Mouse (Mus musculus): Measurements from ENCODE around the gene Acacb.

The Acacb gene

DNA sequence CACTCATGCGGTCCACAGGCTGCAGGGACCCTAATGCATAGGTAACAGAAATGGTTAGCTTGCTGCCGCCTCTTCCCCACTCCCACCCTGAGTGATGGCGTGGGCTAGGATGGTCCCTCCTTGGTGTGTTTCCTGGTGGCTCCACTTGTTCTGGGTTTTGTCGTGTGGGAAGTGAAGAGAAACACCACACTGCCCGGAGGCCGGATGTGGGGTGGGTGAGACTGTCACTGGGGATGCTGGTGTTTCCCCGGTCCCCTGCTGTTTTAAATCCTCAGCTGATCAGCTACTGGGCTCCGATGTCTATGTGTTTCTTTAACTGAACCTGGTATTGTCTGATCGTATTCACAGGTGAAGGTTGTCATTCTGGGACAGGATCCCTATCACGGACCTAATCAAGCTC lies 10.8 kb upstream of the Acacb start:
- DNase-seq (ENCODE audit: low spot score): no peak

DNA sequence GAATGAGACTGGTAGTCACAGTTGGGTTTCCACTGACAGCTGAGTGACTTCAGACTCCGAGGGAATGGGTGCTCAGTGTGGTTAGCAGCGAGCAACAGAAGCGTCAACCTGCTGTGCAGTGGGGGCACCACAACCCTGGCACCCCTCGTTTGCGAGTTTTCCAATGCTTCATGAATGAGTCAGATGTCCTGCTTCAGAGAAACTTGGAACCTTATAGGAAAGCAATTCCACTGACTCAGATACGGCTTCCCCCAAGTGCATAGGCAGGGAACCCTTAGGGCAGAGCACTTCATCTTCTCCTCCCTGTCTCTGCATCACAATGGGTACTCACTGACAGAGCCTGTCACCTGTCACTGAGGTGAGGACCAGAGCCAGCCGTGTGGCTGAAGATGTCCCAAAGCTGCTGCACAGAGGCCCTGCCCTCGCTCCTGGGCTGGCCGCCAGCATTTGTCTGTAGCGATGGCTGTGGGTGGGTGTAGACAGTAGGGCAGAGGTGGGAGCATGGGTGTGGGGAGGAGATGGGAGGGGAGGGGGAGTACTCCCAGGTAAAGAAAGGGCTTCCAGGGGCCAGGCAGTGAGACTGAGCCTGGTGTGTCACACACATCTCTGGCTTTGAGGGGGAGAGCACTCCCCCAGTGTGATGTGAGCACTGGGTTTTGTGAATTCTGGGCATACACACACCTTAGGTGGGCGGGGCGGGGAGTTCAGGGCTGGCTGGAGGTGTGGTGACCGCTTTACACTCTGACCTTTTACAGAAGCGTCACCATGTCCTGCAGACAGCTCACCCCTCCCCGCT lies 8.7 kb upstream of the Acacb start:
- no peak for DNase-seq (ENCODE audit: low spot score)

DNA sequence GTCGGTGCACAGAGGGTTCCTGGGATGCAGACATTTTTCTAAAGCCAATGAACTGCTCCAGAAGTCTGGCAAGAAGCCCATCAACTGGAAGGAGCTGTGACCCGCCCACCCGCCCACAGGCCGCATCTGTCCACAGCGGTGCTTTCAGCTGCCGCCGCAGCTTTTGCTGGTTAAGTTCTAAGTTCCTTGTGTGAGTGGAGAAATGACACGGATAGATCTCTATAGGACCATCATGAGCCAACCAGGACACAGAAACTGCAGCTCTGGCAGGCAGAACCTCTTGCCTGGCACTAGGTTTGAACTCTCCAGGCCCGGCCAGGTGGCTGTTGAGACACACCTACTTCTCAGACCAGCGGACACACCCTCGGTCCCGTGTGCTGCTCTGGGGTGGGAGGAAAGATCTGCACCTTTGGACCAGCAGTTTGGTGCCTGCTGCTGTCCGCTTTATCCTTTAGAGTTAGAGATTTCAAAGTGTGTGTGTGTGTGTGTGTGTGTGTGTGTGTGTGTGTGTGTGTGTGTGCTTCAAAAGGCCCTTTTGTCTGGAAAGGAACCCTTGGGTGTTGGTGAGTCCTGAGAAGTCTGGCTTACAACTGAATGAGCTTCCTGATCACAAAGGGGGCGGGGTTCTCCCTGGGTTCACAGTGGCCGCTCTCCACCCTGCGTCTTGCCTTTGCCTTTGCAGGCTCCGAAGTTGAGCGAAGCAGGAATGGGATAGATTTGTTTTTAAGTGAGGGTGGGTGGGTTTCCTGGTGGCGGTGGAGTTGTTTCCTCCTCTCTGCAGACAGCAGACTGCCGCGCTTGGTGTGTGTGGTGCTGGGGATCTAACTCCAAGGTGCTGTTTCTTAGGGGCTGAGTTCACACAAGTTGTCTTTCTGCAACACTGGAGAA lies 7.8 kb upstream of the Acacb start:
- no peak for DNase-seq (ENCODE audit: low spot score)

DNA sequence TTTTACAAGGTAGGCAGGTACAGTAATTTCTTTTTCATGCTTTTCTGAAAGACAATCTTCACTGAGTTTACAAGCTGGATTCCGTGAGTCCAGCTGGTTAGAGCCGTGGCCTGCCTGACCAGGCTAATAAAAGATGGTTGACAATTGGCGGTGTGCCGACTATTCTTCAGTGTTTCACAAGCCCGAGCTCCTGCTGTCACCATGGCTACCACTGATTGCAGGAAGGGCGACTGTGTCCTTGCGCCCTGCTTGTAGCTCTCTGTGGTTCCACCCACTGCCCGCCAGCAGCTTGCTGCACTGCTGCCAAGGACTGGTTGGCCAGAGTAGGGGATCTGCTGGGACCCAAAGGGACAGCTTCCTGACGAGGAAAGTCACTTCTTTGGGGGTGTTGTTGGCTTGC lies 7.2 kb upstream of the Acacb start:
- DNase-seq (ENCODE audit: low spot score): peak; percentile 74

DNA sequence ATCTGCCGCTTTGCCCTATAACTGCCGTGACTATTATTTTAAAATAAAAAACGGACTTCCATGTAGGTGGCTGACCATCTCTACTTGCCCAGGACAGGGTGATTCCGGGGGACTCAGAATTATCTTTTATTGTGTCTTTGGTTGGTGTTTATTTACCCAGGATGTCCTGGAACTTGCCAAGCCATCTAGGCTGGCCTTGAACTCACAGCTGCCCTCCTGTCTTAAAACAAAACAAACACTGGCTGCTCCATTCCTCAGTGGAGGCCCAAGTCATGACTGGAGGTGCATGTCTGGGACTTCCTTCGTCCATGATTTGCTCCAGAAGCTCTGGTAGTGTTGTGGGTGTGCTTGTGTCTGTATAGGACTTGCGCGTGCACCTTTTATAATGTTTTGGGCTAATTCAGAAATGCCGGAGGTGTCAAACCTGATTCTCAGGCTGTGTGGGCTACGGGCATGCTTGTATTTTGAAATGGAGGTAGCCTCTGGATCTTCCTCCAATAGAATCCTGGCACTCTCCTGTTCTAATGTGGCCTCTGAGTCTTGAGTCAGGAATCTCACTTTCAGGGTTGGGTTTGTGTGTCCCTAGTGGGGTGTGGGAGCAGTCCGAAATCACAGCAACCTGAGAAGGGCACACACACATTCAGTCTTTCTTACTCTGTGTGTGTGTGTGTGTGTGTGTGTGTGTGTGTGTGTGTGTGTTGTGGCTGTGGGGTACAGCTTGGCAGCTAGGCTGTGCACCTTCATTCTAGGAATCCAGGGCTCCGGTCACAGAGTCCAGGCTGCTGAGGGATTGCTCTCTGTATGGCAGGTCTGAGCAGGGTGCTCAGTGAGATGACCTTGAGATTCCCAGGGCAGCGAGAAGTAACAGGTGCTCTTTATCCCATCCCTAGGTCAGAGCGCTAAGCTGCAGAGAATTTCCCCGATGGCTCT lies 973 bp downstream of the Acacb start:
- DNase-seq (ENCODE audit: low spot score): no peak

DNA sequence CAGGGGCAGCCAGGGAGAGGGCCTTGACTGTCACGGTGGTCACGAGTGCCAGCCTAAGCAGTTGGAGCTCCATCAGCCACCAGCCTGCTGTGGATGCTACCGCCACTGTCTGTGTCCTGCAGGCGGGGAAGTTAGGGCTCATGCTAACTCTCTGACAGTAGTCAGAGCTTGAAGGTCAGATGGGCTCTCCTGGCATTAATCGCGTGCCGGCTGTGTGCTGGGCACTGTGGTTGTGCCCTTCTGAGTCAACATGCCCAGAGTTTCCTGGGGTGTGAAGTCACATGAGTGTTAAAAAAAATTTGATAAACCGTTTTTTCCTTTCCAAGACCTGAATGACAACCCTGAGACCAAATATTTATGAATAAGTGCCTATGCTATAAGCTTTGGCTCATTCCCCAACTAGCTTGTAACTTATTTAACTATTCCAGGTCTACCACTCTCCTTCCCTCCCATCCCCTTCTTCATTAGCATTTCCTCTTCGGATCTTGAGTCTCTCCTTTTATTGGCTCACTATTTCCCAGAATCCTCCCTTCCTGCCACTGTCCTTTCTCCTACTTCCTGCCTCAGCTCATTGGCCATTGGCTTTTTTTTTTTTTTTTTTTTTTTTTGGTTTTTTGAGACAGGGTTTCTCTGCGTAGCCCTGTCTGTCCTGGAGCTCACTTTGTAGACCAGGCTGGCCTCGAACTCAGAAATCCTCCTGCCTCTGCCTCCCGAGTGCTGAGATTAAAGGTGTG lies 6.2 kb downstream of the Acacb start:
- DNase-seq (ENCODE audit: low spot score): no peak

DNA sequence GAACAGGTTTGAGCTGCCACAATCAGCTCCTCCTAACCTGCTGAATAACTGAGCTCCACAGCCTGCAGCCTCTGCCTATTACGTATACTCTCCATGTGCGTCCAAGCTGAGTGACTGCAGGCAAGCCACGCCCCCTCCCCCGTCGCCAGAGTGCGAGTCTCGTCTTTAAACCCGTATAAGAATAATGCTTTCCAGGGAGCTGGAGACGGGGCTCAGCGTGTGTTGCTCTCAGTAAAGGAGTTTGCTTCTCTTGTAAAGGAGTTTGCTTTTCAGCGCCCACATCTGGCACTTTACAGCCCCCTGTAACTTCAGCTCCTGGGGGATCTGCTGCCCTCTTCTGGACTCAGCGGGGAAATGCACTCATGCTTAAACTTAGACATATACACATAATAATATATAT lies 7.2 kb downstream of the Acacb start:
- no peak for DNase-seq (ENCODE audit: low spot score)

DNA sequence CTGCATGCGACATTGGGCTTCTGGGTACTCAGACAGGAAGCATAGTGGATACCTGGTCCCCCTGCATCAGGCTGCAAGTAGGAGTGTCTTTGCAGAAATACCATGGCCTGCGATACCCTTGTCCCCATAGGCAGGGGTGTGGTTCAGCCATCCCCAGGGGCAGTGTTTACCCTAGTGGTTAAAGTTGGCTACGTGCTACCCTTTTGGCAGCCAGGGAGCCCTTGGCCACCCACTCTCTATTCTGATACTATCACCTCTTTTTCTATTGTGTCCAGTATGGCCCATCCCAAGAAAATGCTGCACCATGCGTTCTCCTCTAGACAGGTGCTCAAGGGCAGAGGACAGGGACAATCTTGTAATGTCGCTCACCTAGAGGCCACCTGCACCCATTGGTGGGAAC lies 8.4 kb downstream of the Acacb start:
- DNase-seq (ENCODE audit: low spot score): no peak

DNA sequence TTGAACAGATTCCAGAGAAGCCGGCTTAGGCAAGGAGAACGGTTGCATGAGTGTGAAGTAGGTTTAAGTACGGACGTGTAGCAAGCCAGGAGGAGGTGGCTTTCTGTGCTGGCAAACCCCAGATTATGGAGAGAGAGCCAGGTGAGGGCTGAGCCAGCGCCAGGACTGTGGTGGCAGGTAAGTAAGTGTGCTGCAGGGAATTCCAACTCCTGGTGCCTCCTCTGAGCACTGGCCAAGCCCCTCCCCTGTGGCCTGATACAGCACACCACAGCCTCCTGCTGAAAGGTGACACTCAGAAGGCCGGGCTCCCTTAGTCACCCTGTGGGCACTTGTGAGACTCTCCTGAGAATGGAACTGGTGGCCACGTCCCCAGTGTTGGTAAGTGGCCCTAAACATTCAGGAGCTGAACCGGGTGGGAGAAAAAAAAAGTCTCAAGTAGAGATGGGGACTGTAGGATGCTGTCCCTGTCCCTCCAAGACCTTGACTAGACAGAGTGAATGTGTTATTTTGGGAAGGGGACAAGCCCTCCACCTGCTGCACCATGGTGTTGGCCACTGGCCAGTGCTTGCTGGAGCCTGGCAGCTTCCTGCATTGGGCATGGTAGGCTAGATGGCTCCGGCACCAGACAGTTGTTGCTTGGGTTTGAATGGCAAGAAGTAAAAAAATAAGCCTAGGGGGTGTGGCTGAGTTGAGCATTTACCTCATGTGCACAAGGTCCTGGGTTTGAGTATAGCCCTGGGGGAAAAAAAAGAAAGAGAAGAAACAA lies 9.0 kb downstream of the Acacb start:
- DNase-seq (ENCODE audit: low spot score): no peak

DNA sequence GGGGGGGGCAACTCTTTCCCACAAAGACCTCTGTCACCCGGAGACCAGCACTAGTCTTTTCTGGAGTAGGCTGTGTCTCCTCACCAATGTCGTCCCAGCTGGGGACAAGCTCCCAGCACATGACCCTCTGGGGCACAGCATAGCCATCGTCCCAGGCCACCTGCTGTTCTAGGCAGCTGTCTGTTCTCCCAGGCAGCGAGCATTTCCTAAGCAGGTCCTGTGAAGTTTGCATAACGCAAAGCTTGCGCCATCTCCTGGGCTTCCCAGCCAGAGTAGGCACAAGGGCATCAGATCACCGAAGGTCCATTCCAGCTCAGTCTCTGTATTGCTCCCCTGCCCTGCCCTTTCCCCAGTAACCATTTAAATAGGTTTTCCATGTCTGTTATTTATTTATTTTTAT lies 10.9 kb downstream of the Acacb start:
- DNase-seq (ENCODE audit: low spot score): no peak

DNA sequence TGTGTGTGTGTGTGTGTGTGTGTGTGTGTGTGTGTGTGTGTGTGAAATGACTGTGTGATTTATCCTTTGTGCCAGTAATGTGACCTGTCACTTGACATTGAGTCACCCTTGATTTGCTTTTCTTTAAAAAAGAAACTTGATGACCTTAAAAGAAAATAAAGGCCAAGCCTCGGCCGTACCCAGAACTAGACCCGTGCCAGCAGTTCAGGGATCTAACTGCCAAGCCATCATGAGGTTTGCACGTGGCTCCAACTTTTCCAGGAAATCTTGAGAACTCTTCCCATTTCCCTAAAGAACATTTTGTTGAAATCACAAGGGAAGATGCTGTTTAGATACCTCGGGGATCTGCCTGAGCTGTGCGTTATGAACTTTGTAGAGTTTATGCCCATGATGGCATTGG lies 15.1 kb downstream of the Acacb start:
- DNase-seq (ENCODE audit: low spot score): no peak

DNA sequence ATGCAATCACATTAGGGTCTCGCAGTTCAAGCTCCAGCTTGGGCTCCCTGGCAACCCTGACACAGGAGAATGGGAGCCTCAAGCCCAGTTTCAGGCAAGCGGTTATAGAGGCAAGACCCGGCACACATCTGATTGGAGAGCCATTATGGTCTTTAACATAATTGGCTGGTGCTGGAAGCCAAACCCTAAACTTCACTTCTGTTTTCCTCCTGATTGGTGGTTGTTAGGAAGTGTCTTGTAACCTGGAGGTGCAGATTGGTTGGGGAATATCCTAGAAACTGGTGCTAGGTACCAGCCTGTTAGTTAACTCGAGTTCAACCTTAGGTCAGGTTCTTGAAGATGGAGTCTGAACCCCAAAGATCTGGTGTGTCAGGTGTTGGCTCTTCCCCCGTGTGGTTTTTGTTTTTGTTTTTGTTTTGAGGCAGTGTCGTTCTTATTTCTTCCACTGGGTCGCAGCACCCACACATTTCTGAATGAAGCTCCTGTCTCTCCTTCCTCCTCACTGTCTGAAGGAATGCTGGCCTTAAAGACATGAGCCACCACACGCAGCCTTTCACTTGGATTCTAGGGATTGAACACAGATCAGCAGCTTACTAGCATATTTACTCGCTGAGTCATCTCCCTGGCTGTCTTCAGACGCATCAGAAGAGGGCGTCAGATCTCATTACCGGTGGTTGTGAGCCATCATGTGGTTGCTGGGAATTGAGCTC lies 15.9 kb downstream of the Acacb start:
- no peak for DNase-seq (ENCODE audit: low spot score)

DNA sequence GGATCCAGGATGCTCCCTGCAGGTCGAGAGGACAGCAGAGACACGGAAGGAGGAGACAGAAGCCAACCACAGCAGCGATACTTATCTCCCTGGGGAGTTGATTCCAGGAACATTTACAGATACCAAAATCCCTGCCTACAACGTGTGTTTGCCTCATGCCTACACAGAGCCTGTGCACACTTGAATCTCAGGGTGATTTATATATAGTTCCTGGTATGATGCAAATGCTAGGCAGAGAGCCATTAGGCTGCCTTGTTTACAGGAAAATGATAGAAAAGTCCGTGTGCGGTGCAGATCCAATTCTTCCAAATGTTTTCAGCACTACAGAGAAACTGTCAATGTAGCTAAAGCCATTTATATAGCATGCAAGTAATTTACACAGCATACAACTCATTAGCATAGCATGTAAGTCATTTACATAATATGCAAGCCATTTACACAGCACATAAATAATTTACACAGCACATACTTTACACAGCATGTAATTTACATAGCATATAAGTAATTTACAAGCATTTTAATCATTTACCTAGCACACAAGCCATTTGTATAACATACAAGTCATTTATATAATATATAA lies 16.9 kb downstream of the Acacb start:
- no peak for DNase-seq (ENCODE audit: low spot score)

DNA sequence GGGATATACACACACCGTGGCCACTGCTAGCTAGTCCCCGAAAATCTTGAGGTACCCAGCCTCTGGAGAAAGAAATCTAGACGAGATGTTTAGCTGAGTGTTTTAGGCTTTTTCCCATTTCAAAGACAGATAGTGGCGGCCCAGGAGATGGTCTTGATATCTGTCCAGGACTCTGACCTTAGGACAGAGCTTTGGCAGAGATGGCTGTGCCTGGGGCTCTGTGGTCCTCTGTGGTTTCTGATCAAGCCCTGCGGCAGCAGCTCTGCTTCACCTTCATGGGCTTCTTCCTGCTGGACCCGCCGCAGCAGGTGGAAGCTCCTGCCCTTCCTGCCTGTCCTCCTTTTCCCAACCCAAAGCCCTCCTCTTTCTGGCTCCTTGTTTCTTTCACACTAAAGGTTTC lies 24.0 kb downstream of the Acacb start:
- no peak for DNase-seq (ENCODE audit: low spot score)

DNA sequence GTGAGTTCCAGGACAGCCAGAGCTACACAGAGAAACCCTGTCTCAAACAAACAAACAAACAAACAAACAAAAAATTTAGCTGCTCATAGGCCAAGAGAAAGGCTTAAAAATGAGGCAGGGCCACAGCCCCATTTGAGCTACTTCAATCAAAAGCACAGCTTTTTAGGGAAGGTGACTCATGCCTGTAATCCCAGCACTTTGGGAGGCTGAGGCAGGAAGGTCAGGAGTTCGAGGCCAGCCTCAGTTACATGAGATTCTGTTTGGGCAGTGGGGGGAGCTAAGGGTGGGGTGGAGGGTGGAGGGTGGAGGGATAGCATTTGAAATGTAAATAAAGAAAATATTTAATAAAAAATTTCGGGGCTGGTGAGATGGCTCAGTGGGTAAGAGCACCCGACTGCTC lies 26.6 kb downstream of the Acacb start:
- no peak for DNase-seq (ENCODE audit: low spot score)

DNA sequence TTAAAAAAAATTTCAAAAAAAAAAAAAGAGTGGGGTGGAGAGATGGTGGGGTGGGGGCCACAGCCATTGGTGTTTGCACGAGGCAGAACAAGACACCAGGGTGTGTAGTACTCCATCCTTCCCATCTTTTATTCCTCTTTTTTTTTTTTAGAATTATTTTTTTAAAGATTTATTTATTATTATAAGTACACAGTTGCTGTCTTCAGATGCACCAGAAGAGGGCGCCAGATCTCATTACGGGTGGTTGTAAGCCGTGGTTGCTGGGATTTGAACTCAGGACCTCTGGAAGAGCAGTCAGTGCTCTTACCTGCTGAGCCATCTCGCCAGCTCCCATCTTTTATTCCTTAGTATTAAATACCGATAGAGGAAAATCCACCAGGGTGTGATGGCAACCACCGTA lies 27.1 kb downstream of the Acacb start:
- no peak for DNase-seq (ENCODE audit: low spot score)

DNA sequence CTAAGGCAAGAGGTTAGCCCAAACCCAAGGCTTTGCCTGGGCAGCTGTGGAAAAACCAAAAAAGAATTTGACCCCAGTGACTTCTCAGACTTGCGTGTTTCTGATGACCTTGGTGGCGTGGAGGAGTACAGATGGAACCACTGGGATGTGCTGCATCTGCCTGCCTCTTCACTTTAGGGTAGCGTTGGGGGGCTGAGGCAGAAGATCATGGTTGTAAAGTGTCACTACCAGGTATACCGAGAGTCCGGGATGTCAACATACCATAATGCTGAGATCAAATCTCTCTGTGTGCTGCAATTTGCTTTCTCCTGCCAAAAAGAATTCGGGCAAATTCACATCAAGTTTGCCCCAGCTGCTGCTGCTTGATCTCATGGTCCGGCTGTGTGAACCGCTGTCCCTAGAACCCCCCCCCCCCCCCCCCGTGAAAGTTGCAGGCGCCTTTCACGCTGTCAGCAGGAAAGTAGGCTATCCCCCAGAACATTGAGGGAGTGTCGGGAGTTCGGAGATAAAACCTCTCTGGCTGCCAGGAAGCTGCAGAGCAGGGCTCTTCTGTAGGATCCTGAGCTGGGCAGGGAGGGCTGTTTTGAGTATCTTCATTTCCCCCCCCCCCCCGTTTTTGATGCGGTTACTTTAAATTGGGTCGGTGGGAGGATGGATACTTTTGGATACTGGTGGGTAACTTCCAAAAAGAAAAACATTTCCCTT lies 27.7 kb downstream of the Acacb start:
- no peak for DNase-seq (ENCODE audit: low spot score)

DNA sequence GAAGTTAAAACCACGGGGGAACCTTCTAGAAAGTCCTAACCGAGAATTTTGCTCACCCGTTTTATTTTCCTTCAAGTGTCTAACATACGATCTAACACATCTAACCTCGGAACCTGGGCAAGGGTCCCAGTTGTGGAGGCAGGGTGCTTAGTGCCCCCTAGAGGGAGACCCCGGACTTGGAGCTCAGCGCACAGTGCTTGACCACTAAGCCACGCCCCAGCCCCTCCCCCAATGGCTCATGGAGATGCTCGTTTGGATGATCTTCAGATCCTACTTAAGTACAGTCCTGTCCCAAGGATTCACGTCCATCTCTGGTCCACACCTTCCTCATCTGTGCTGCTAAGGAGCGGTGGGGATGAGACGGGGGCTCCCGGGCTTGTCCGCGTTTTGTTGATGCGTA lies 28.3 kb downstream of the Acacb start:
- DNase-seq (ENCODE audit: low spot score): peak; percentile 44

DNA sequence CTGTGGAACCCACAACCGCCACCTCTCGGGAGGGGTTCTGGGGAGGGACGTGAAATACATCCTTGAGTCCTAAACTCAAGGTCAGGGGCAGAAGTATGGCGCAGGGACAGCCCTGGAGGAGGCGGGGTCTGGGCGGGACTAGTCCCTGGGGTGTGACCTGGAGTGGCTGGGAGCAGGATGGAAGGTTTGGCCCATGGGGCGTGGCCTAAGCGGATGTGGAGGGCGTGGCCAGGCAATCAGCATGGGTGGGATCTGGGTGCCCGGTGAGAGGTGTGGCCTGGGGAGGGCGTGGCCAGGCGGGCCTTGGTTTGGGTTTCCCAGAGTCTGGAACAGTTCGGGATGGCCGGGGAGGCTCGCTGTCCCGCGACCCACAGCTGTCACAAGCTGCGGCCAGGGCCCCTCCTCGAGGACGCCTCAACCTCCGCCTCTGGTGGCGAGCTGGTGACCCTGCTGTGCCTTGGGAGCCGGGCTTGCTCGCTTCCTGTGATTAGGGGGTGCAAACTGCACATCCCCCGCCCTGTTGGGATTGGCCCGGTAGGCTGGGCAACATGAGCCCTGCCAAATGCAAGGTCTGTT lies 29.3 kb downstream of the Acacb start:
- DNase-seq (ENCODE audit: low spot score): peak; percentile 97
